Mouse (Mus musculus): ENCODE measurements at regions not wholly inside any gene's neighbourhood (a gene's known extent, or its start where the extent isn't known, plus 50 kb on each side); places are given as distances from the start of the nearest gene placed in this dataset.

GRCm38 (mm10) chr13:91367896-91368556 lies 92.1 kb upstream of the Ssbp2 start:
- no peaks in the 10 kb centered on the region for H3K4me1 ChIP-seq (ENCODE audit: control insufficient read depth, insufficient read depth, low read length)

GRCm38 (mm10) chr13:91368664-91369063 lies 91.4 kb upstream of the Ssbp2 start:
- Histone ChIP-seq H3K4me1 (ENCODE audit: control insufficient read depth, insufficient read depth, low read length) (no peaks in the 10 kb centered on the region), H3K4me3 (replicated peaks; ENCODE audit: extremely low read depth, low read depth, low read length) (no peak overlapping the region)
- WGBS: 78% methylated on average over 7 of the region's 7 CpGs
- DNase-seq: no peak
- TF ChIP-seq POLR2A (IDR thresholded peaks at IDR 0.05; ENCODE audit: borderline replicate concordance, extremely low read depth, low read depth, low read length): no peak
- TF ChIP-seq CTCF (IDR thresholded peaks at IDR 0.05; ENCODE audit: insufficient read depth, low read length): no peak

More at GRCm38 (mm10) chr13:91367896-91368556, 92.1 kb upstream of the Ssbp2 start:
- H3K4me3 ChIP-seq (replicated peaks; ENCODE audit: extremely low read depth, low read depth, low read length): no peak overlapping the region
- no peak for DNase-seq
- 53% methylated on average over 7 of the region's 7 CpGs for WGBS
- TF ChIP-seq CTCF (IDR thresholded peaks at IDR 0.05; ENCODE audit: insufficient read depth, low read length) (no peak), POLR2A (IDR thresholded peaks at IDR 0.05; ENCODE audit: borderline replicate concordance, extremely low read depth, low read depth, low read length) (no peak)

GRCm38 (mm10) chr13:91370021-91370420 lies 90.1 kb upstream of the Ssbp2 start:
- Histone ChIP-seq H3K4me3 (replicated peaks; ENCODE audit: extremely low read depth, low read depth, low read length) (no peak overlapping the region), H3K4me1 (ENCODE audit: control insufficient read depth, insufficient read depth, low read length) (no peaks in the 10 kb centered on the region)
- 51% methylated on average over 3 of the region's 3 CpGs for WGBS
- DNase-seq: no peak
- no peak for TF ChIP-seq CTCF (IDR thresholded peaks at IDR 0.05; ENCODE audit: insufficient read depth, low read length)
- no peak for TF ChIP-seq POLR2A (IDR thresholded peaks at IDR 0.05; ENCODE audit: borderline replicate concordance, extremely low read depth, low read depth, low read length)

GRCm38 (mm10) chr13:91370441-91370840 lies 89.6 kb upstream of the Ssbp2 start:
- peak overlapping the region; percentile 85 for H3K4me3 ChIP-seq (replicated peaks; ENCODE audit: extremely low read depth, low read depth, low read length)
- WGBS: 6% methylated on average over 11 of the region's 11 CpGs
- TF ChIP-seq CTCF (IDR thresholded peaks at IDR 0.05; ENCODE audit: insufficient read depth, low read length): no peak
- TF ChIP-seq POLR2A (IDR thresholded peaks at IDR 0.05; ENCODE audit: borderline replicate concordance, extremely low read depth, low read depth, low read length): no peak
- H3K4me1 ChIP-seq (ENCODE audit: control insufficient read depth, insufficient read depth, low read length): no peaks in the 10 kb centered on the region
- peak; percentile 49 for DNase-seq

GRCm38 (mm10) chr13:91370886-91371595 lies 89.0 kb upstream of the Ssbp2 start:
- DNase-seq: peak; percentile 84
- under 1% methylated on average over 28 of the region's 28 CpGs for WGBS
- no peaks in the 10 kb centered on the region for H3K4me1 ChIP-seq (ENCODE audit: control insufficient read depth, insufficient read depth, low read length)
- TF ChIP-seq POLR2A (IDR thresholded peaks at IDR 0.05; ENCODE audit: borderline replicate concordance, extremely low read depth, low read depth, low read length) (peak; percentile 82), CTCF (IDR thresholded peaks at IDR 0.05; ENCODE audit: insufficient read depth, low read length) (no peak)
- peak overlapping the region; percentile 85 for H3K4me3 ChIP-seq (replicated peaks; ENCODE audit: extremely low read depth, low read depth, low read length)

- WGBS: 43% methylated on average over 2 of the region's 2 CpGs
- H3K4me1 ChIP-seq (ENCODE audit: control insufficient read depth, insufficient read depth, low read length): no peaks in the 10 kb centered on the region
- TF ChIP-seq POLR2A (IDR thresholded peaks at IDR 0.05; ENCODE audit: borderline replicate concordance, extremely low read depth, low read depth, low read length) (no peak), CTCF (IDR thresholded peaks at IDR 0.05; ENCODE audit: insufficient read depth, low read length) (no peak)
- H3K4me3 ChIP-seq (replicated peaks; ENCODE audit: extremely low read depth, low read depth, low read length): peak overlapping the region; percentile 3
- no peak for DNase-seq
Measured at GRCm38 (mm10) chr13:91371596-91371987, 88.5 kb upstream of the Ssbp2 start.

GRCm38 (mm10) chr13:91372130-91372875 lies 87.8 kb upstream of the Ssbp2 start:
- no peak for TF ChIP-seq CTCF (IDR thresholded peaks at IDR 0.05; ENCODE audit: insufficient read depth, low read length)
- TF ChIP-seq POLR2A (IDR thresholded peaks at IDR 0.05; ENCODE audit: borderline replicate concordance, extremely low read depth, low read depth, low read length): no peak
- DNase-seq: peak; percentile 28
- H3K4me1 ChIP-seq (ENCODE audit: control insufficient read depth, insufficient read depth, low read length): no peaks in the 10 kb centered on the region

GRCm38 (mm10) chr13:91374141-91374540 lies 85.9 kb upstream of the Ssbp2 start:
- DNase-seq: no peak
- no peak overlapping the region for H3K4me3 ChIP-seq (replicated peaks; ENCODE audit: extremely low read depth, low read depth, low read length)
- whole genome bisulfite sequencing: 45% methylated on average over 3 of the region's 3 CpGs
- TF ChIP-seq CTCF (IDR thresholded peaks at IDR 0.05; ENCODE audit: insufficient read depth, low read length) (no peak), POLR2A (IDR thresholded peaks at IDR 0.05; ENCODE audit: borderline replicate concordance, extremely low read depth, low read depth, low read length) (no peak)
- H3K4me1 ChIP-seq (ENCODE audit: control insufficient read depth, insufficient read depth, low read length): no peaks in the 10 kb centered on the region

More at GRCm38 (mm10) chr13:91372130-91372875, 87.8 kb upstream of the Ssbp2 start:
- 54% methylated on average over 11 of the region's 11 CpGs for WGBS
- no peak overlapping the region for H3K4me3 ChIP-seq (replicated peaks; ENCODE audit: extremely low read depth, low read depth, low read length)

- Histone ChIP-seq H3K4me3 (replicated peaks; ENCODE audit: extremely low read depth, low read depth, low read length) (no peak overlapping the region), H3K4me1 (ENCODE audit: control insufficient read depth, insufficient read depth, low read length) (no peaks in the 10 kb centered on the region)
- 80% methylated on average over 3 of the region's 3 CpGs for WGBS
- no peak for DNase-seq
- TF ChIP-seq POLR2A (IDR thresholded peaks at IDR 0.05; ENCODE audit: borderline replicate concordance, extremely low read depth, low read depth, low read length): no peak
Measured at GRCm38 (mm10) chr13:91376556-91376955, 83.5 kb upstream of the Ssbp2 start.

Data from lung, adult 2 months (tissue).